Mouse (Mus musculus) midbrain, embryonic 10.5 days (tissue): Measurements from ENCODE around the gene Sec23ip. TPM values are rescaled to one million over a fixed set of nuclear protein-coding genes. Genes with fewer than 3 reads are reported as not detected.

ENCODE experiments used
- DNase-seq: peaks from one replicate; pipeline ENCODE4 v3.0.0-alpha.2; 2017; ENCODE audit warnings: low spot score
- H3K27ac ChIP-seq: fragments of 300-500 bp; sonication (generic); replicated peaks from 2 replicates; pipeline ENCODE4 v1.5.1; 2016; ENCODE audit warnings: mild to moderate bottlenecking
- H3K27me3 ChIP-seq: fragments of 300-500 bp; sonication (generic); 2 replicates; pipeline ENCODE4 v1.6.1; 2016; ENCODE audit warnings: low read depth, mild to moderate bottlenecking; ENCODE audit not compliant: poor library complexity, severe bottlenecking
- H3K36me3 ChIP-seq: fragments of 300-500 bp; sonication (generic); 2 replicates; pipeline ENCODE4 v1.6.1; 2016; ENCODE audit warnings: mild to moderate bottlenecking, moderate library complexity
- H3K4me1 ChIP-seq: fragments of 300-500 bp; sonication (generic); 2 replicates; pipeline ENCODE4 v1.6.1; 2016
- H3K4me3 ChIP-seq: fragments of 300-500 bp; sonication (generic); 2 replicates; pipeline ENCODE4 v1.5.1; 2016; ENCODE audit warnings: mild to moderate bottlenecking, moderate library complexity
- H3K9me3 ChIP-seq: fragments of 300-500 bp; sonication (generic); replicated peaks from 2 replicates; pipeline ENCODE4 v1.6.1; 2016; ENCODE audit warnings: mild to moderate bottlenecking
- WGBS: fragments of 180-500 bp; shearing (Covaris S2); methylation state at CpG from one replicate; pipeline ENCODE4 v1.1.7; 2016; 5-methylcytosine and 5-hydroxymethylcytosine counted together
- polyA plus RNA-seq: library from polyadenylated mRNA; unstranded; fragments of >200 nt; fragmentation: Nextera tagmentation; extraction: Ambion mirVana; gene quantifications from 2 replicates; pipeline ENCODE4 v1.2.1, GENCODE M21; 2016

Sec23ip gene
- polyA plus RNA-seq, 1 experiment from 2014 or later: 40.7 TPM

DNA sequence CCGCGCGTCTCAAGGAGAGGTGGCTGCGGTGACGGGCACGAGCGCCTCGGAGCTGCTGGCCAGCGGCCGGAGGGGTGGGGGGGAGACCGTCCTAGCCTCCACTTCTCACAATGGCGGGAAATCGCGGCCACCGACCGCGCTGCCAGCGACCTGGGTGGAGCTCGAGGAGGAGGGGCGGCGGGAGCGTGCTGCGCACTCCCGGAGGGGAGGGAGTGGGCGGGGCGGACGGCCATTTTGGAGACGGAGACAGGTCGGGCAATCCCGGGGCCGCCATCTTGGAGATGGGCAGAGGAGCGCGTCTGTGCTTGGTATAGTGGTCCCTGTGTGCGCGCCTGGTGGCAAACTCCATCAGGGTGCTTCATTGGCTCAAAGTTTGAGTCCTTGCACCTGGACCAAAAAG lies 4.4 kb upstream of the Sec23ip start, which contains the start of gene Mcmbp:
Gene Mcmbp (minus strand): TSS at position 162 of the 400 bp plus-strand sequence.
- peaks cover 30% of the 10 kb centered on the region for H3K36me3 ChIP-seq
- H3K27ac ChIP-seq: peak within 1 kb of the TSS; percentile 98
- peak within 1 kb of the TSS; percentile 98 for H3K4me3 ChIP-seq
- WGBS: under 1% methylated on average over 35 of the region's 35 CpGs
- peaks cover 25% of the 10 kb centered on the region for H3K4me1 ChIP-seq
- H3K27me3 ChIP-seq: peaks cover 17% of the 10 kb centered on the region
- DNase-seq: peak; percentile 98
- H3K9me3 ChIP-seq: no peaks in the 10 kb centered on the region

- no peak for DNase-seq
- H3K4me3 ChIP-seq: peak overlapping the region; percentile 99; the same call in 1 of the 2 replicates
- no peak overlapping the region for H3K27ac ChIP-seq
- H3K4me1 ChIP-seq: peaks cover 25% of the 10 kb centered on the region
- H3K36me3 ChIP-seq: peaks cover 6% of the 10 kb centered on the region; the same call in 1 of the 2 replicates
- 60% methylated on average over 2 of the region's 2 CpGs for WGBS
- peaks cover 17% of the 10 kb centered on the region for H3K27me3 ChIP-seq
- no peaks in the 10 kb centered on the region for H3K9me3 ChIP-seq
These were observed 845 bp upstream of the Sec23ip start for GRCm38 (mm10) chr7:128743898-128744297.

DNA sequence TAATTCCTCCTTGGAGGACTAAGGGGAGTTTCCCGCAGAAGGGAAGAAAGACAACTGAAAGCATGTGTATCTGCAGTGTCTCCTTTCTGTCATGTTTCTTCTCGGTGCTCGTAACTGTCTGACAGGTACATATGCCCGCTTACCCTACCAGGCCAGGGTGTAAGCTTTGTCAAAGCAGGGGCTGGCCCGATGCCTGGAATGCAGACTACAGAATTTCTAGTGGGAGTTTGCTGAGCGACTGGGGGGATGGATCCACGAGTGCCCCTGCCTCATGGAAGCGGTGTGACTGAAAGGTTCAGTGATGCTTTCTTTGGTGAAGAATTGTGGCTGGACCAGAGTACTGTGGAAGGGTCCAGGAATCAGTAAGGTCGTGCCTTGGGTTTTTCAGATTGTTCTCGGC lies 1.4 kb downstream of the Sec23ip start:
- peaks cover 23% of the 10 kb centered on the region for H3K36me3 ChIP-seq
- H3K4me1 ChIP-seq: peaks cover 21% of the 10 kb centered on the region
- H3K27ac ChIP-seq: no peak overlapping the region
- 93% methylated on average over 10 of the region's 10 CpGs for WGBS
- no peak for DNase-seq
- H3K4me3 ChIP-seq: peak overlapping the region; percentile 99
- H3K27me3 ChIP-seq: peaks cover 17% of the 10 kb centered on the region
- H3K9me3 ChIP-seq: no peaks in the 10 kb centered on the region

- H3K36me3 ChIP-seq: peaks cover 48% of the 10 kb centered on the region
- WGBS: 91% methylated on average over 3 of the region's 3 CpGs
- H3K27me3 ChIP-seq: no peaks in the 10 kb centered on the region
These were observed 4.0 kb downstream of the Sec23ip start for GRCm38 (mm10) chr7:128748758-128749157.

DNA sequence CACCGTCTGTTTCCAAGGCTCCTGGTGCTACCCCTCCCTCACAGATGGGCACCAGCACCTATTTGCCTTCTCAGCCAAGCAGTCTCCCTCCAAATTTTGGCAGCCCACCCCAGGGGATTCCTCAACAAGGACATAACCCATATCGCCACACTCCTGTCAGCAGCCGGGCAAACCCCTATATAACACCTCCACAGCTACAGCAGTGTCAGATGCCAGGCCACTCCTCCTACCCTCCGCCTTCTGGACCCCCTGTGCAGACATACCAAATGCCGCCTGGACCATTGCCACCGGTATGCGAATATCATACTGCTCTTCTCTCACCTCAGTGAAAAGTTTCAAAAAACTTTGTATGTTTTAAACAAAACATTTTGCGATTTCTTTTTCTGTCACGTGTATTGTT lies 5.6 kb downstream of the Sec23ip start:
- no peaks in the 10 kb centered on the region for H3K9me3 ChIP-seq
- no peaks in the 10 kb centered on the region for H3K27me3 ChIP-seq
- no peak overlapping the region for H3K27ac ChIP-seq
- H3K4me1 ChIP-seq: peaks cover 13% of the 10 kb centered on the region
- H3K36me3 ChIP-seq: peaks cover 63% of the 10 kb centered on the region
- DNase-seq: no peak
- no peak overlapping the region for H3K4me3 ChIP-seq
- 93% methylated on average over 9 of the region's 9 CpGs for whole genome bisulfite sequencing

More at GRCm38 (mm10) chr7:128748758-128749157, 4.0 kb downstream of the Sec23ip start:
- Histone ChIP-seq H3K4me1 (peaks cover 21% of the 10 kb centered on the region), H3K4me3 (no peak overlapping the region), H3K27ac (no peak overlapping the region), H3K9me3 (no peaks in the 10 kb centered on the region)
- no peak for DNase-seq

DNA sequence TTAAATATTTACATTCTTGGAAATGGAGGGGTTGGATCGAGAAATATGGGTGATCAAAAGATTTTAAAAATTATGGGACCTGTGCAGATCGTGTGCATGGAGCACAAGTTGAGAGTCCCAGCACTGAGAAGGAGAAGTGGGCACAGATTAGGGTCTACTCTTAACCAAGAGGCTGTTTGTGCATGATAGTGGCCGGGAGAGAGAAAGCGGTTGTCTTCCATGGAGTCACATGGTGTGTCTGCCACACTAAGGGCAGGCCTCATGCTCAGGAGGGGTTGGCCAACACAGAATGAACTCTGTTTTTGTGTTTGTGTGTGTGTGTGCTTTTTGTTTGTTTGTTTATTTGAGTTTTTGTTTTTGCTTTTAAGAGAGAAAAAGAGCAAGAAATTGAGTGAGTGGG lies 7.3 kb downstream of the Sec23ip start:
- Histone ChIP-seq H3K4me3 (no peak overlapping the region), H3K36me3 (peaks cover 80% of the 10 kb centered on the region), H3K9me3 (no peaks in the 10 kb centered on the region), H3K4me1 (no peaks in the 10 kb centered on the region), H3K27ac (no peak overlapping the region), H3K27me3 (no peaks in the 10 kb centered on the region)
- no peak for DNase-seq
- 91% methylated on average over 4 of the region's 4 CpGs for WGBS

DNA sequence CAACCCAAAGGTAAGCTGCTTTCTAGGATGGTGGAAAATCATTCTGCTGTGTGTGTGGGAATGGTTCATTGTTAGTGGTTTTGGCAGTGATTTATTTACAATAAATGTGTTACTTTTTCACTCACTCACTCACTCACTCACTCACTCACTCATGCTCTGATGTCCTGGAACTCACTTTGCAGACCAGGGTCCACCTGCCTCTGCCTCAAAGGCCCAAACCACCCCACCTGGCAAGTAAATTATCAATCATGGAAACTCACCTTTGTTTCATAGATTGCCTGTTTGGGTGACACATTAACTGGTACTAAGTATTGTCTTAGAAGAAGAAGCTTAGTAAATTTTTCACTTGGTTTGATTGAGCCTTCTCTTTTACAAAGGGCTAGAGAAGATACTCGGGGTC lies 10.7 kb downstream of the Sec23ip start:
- Histone ChIP-seq H3K4me1 (no peaks in the 10 kb centered on the region), H3K27ac (no peak overlapping the region), H3K9me3 (no peaks in the 10 kb centered on the region), H3K27me3 (no peaks in the 10 kb centered on the region), H3K4me3 (no peak overlapping the region), H3K36me3 (peaks cover 99% of the 10 kb centered on the region)
- 97% methylated on average over 1 of the region's 1 CpGs for WGBS
- DNase-seq: no peak

DNA sequence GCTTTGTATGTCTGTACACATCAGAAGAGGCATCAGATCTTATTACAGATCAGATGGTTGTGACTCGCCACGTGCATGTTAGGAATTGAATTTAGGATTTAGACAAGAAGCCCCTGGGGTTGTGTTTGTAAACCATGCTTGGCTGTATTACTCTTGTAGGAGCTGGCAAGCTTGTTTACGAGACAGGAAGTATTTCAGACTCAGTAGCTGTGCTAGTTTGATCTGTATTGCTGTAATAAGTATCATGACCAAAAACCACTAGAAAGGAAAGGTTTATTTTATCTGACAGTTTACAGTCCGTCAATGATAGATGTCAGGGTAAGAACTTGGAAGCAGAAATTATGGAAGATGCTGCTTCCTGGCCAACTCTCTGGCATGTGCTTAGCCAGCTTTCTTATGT lies 14.2 kb downstream of the Sec23ip start:
- Histone ChIP-seq H3K27ac (no peak overlapping the region), H3K36me3 (peaks cover 99% of the 10 kb centered on the region), H3K4me1 (no peaks in the 10 kb centered on the region), H3K9me3 (no peaks in the 10 kb centered on the region), H3K27me3 (no peaks in the 10 kb centered on the region), H3K4me3 (no peak overlapping the region)
- WGBS: 97% methylated on average over 4 of the region's 4 CpGs
- no peak for DNase-seq

GRCm38 (mm10) chr7:128766696-128767095 lies 22.0 kb downstream of the Sec23ip start:
- no peaks in the 10 kb centered on the region for H3K4me1 ChIP-seq
- no peak overlapping the region for H3K27ac ChIP-seq
- no peak for DNase-seq
- no peak overlapping the region for H3K4me3 ChIP-seq
- no peaks in the 10 kb centered on the region for H3K27me3 ChIP-seq
- peaks cover 93% of the 10 kb centered on the region for H3K36me3 ChIP-seq
- no peaks in the 10 kb centered on the region for H3K9me3 ChIP-seq

DNA sequence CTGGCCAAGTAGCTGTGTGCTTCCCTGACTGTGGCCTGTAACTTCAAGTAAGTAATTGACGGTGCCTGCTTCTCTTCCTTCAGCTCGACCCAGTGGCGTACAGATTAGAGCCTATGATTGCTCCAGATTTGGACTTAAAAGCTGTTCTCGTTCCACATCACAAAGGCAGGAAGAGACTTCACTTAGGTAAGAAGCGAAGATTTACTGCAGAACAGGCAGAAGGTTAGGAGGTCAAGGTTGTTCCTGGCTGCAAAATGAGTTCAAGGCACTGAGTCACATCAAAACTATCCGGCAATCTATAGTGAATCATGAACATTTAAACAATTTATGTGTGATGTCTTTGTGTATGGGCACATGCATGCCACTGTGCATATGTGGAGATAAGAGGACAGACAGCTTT lies 32.5 kb downstream of the Sec23ip start:
- no peak for DNase-seq
- H3K27me3 ChIP-seq: no peaks in the 10 kb centered on the region
- H3K27ac ChIP-seq: no peak overlapping the region
- WGBS: 96% methylated on average over 6 of the region's 6 CpGs
- H3K9me3 ChIP-seq: no peaks in the 10 kb centered on the region
- H3K4me3 ChIP-seq: no peak overlapping the region
- H3K4me1 ChIP-seq: no peaks in the 10 kb centered on the region
- H3K36me3 ChIP-seq: peaks cover 100% of the 10 kb centered on the region

DNA sequence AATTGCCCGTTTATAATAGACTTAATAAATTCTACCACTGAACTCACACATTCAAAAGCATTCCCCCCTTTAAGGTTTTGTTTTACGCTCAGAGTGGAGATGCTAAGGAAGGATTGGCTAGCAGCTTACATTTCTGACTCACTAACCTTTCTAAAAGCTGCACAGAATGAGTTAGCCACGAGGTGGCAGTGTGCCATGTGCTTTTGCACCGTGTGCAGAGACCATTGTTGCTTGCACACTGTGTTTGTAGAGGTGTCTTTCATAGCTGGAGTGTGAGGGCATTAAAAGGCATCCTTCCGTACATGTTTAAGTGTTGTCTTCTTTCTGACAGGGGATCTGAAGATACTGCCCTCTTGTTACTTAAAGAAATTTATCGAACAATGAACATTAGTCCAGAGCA lies 34.6 kb downstream of the Sec23ip start:
- no peaks in the 10 kb centered on the region for H3K27me3 ChIP-seq
- no peaks in the 10 kb centered on the region for H3K9me3 ChIP-seq
- peaks cover 97% of the 10 kb centered on the region for H3K36me3 ChIP-seq
- no peak overlapping the region for H3K27ac ChIP-seq
- no peaks in the 10 kb centered on the region for H3K4me1 ChIP-seq
- DNase-seq: peak; percentile 51
- no peak overlapping the region for H3K4me3 ChIP-seq
- WGBS: 53% methylated on average over 6 of the region's 6 CpGs

- H3K27ac ChIP-seq: no peak overlapping the region
- no peak for DNase-seq
- H3K4me3 ChIP-seq: no peak overlapping the region
- H3K9me3 ChIP-seq: peaks cover 4% of the 10 kb centered on the region; the same call in 1 of the 2 replicates
- peaks cover 94% of the 10 kb centered on the region for H3K36me3 ChIP-seq
- no peaks in the 10 kb centered on the region for H3K27me3 ChIP-seq
- 86% methylated on average over 3 of the region's 3 CpGs for WGBS
- H3K4me1 ChIP-seq: no peaks in the 10 kb centered on the region
These were observed 37.1 kb downstream of the Sec23ip start for GRCm38 (mm10) chr7:128781846-128782245.

DNA sequence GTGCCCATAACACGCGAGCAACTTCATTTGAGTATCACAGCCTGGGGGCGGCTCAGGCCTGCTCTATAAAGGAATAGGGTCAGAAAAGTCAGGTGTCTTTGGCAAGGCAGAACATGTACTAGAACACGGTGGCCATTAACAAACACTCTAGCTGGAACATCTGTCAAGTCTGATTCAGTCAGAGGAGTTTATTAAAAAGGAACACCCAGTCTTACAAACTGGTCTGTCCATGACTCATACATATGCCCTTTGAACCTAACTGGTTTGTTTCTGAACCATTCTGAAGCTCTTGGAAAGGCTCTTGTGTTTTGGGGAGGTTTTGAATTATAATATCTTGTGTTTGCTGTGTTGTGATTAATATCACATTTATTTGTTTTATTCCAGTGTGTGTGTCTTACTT lies 45.3 kb downstream of the Sec23ip start:
- H3K27me3 ChIP-seq: no peaks in the 10 kb centered on the region
- 88% methylated on average over 4 of the region's 4 CpGs for WGBS
- no peak overlapping the region for H3K4me3 ChIP-seq
- DNase-seq: no peak
- no peak overlapping the region for H3K27ac ChIP-seq
- peaks cover 6% of the 10 kb centered on the region; the same call in 1 of the 2 replicates for H3K9me3 ChIP-seq
- peaks cover 20% of the 10 kb centered on the region for H3K36me3 ChIP-seq
- no peaks in the 10 kb centered on the region for H3K4me1 ChIP-seq

DNA sequence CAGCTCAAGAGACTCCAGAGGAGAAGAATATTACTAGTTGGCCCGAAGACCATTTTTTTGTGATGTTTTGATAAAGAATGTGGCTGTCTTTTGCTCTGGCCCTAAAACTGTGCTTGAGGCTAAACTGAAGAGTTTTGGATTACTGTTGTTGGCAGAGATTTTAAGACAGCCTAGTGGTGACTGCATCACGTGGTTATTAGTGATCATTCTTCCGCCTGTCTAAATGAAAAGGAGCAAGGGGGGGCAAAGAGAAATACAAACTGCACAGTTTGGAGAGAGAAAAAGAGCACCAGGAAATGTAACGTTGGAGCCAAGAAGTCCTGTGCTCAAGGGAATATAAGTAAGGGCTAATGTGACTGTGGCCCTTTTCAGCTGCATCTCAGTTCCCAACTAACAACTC lies 48.7 kb downstream of the Sec23ip start:
- Histone ChIP-seq H3K27me3 (no peaks in the 10 kb centered on the region), H3K4me3 (no peak overlapping the region), H3K9me3 (no peaks in the 10 kb centered on the region), H3K27ac (no peak overlapping the region), H3K36me3 (no peaks in the 10 kb centered on the region), H3K4me1 (no peaks in the 10 kb centered on the region)
- DNase-seq: no peak
- WGBS: 91% methylated on average over 4 of the region's 4 CpGs
